Mouse (Mus musculus) CD4-positive, CD25-positive, alpha-beta regulatory T cell, adult 2 months (primary cell): ENCODE measurements around the gene Slc5a6.
A peak's percentile ranks its signal among the peaks of the same experiment; 100 is the strongest.
"Not testable (repeated sequence)": the region's sequence is repeated elsewhere in the genome, so short reads cannot be mapped to it uniquely, and the experiment has no call there.

Experiments
- DNase-seq: peaks from one replicate; pipeline ENCODE4 v3.0.0-alpha.2; 2012; ENCODE audit warnings: low read depth, low spot score

The Slc5a6 gene

GRCm38 (mm10) chr5:31069810-31070209, 21.1 kb upstream of the Slc5a6 start:
- DNase-seq, result no peak

DNA sequence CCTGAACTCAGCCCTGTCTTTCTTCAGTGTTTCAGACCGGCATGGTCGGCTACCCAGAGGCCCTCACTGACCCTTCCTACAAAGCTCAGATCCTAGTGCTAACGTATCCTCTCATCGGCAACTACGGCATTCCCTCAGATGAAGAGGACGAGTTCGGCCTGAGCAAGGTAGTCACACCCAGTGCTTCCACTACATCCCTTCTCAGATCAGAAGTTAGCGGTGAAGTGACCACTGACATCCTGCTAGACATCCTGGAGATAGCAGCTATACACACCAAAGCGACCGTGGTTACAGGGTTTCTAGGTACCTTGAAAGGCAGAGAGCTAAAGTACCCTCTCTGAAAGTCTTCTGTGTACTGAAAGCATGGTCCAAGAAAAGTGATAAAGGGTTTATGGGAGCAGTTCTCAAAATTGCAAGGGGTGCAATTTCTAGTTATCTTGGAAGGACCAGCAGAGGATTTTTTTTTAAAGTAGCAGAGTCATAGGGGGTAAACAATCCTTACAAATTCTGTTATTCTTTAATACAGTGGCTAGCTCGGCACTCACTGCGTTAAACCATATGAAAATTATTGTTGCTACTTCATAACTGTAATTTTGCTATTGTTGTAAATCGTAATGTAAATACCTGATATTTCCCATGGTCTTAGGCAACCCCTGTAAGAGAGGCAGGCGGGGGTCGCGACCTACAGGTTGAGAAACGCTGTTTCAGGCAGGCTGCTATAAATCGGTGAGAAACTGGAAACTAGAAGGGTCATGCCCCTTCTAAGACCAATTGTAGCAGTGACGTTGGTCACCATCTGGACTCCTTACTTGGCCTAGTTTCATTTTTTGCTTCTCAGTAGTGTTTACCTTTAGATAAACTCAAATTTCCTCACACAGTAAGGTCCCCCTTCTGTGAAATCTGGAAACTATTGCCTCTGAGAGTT, 6.8 kb upstream of the Slc5a6 start:
- peak; percentile 31 for DNase-seq

- DNase-seq, result peak; percentile 95
These were observed 5.8 kb upstream of the Slc5a6 start, which contains the start of gene Cad for GRCm38 (mm10) chr5:31054261-31055215. Gene Cad, plus strand, starts transcription at chr5:31054780.

DNA sequence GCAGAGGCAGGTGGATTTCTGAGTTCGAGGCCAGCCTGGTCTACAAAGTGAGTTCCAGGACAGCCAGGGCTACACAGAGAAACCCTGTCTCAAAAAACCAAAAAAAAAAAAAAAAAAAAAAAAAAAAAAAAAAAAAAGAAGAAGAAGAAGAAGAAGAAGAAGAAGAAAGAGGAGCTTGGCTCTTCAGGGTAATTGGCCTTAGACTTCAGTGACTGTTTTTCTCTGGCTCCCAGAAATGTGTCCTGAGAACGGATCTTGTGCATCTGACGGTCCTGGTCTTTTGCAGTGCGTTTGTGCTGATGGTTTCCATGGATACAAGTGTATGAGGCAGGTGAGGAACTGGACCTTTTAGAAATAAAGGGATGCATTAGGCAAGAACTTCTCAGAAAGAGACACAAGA, 5.0 kb upstream of the Slc5a6 start:
- not testable (repeated sequence) for DNase-seq

DNA sequence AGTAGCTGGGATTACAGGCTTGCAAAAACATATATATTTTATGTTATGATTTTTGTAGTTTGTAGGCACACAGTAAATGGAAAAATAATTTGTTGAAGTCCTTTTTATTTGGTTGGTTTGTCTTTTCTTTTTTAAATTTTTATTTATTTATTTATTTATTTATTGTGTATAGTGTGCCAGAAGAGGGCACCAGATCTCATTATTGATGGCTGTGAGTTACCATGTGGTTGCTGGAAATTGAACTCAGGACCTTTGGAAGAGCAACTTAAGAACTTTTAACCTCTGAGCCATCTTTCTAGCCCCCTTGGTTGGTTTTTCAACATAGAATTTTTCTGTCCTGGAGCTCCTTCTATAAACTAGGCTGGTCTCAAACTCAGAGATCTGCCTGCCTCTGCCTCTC, 1.7 kb upstream of the Slc5a6 start:
- peak; percentile 63 for DNase-seq

- peak; percentile 100 for DNase-seq
These were observed 619 bp downstream of the Slc5a6 start, which contains the start of gene Atraid for GRCm38 (mm10) chr5:31047848-31048762. Gene Atraid, plus strand, starts transcription at chr5:31048312.

DNA sequence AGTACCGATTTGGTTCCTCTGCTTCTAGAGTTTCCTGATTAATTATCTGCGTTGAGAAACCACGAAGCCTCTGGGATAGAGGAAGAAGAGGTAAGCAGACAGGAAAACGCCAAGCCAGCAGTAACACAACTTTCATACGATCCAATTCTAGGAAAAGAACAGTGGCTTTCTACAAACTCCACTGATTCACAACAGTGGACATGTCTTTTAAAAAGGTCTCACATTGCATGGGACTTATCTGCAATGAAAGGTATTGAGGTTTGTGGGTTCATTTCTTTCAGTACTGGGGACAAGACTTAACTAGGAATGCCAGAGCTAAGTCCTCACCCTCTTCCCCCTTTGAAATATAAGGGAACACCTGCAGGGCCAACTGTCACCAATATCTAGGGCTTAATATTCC, 1.6 kb downstream of the Slc5a6 start:
- no peak for DNase-seq

- DNase-seq, result no peak
These were observed 2.3 kb downstream of the Slc5a6 start for GRCm38 (mm10) chr5:31046416-31046815.

GRCm38 (mm10) chr5:31038171-31038845, 10.4 kb downstream of the Slc5a6 start:
- no peak for DNase-seq

- not testable (repeated sequence) for DNase-seq
These were observed 12.2 kb downstream of the Slc5a6 start for GRCm38 (mm10) chr5:31036556-31036955.

GRCm38 (mm10) chr5:31034669-31035068, 14.1 kb downstream of the Slc5a6 start:
- no peak for DNase-seq

DNA sequence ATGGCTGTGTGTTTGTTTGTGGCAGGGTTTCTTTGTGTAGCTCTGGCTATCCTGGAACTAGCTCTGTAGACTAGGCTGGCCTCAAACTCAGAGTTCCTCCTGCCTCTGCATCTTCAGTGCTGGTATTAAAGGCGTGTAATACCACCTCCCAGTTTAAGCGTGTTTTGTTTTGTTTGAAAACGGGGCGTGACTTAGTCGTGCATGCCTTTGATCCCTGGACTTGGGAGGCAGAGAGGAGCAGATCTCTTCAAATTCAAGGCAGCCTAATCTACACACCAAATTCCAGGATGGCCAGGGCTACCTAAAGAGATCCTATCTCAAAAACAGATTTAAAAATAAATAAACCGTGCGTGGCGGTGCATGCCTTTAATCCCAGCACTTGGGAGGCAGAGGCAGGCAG, 17.2 kb downstream of the Slc5a6 start:
- no peak for DNase-seq

DNA sequence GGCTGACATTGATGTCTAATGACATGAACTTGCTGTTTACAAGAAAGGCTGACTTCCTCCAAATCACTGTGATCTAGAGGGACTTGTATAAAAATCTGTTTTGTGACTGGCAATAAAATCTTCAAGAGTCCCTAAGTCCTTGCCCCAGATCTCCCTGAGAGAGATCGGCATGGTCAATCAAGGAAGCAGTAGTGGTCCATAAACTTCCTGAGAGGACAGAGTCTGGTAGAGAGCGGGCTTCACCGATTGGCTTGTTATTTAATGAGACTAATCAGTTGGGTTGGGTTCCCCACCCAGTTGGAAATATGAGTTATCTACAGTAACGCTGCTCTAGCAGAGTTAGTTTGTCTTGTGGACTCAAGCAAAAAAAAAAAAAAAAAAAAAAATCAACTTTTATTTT, 17.8 kb downstream of the Slc5a6 start:
- no peak for DNase-seq

GRCm38 (mm10) chr5:31024641-31025040, 24.1 kb downstream of the Slc5a6 start:
- no peak for DNase-seq

GRCm38 (mm10) chr5:31023254-31023653, 25.5 kb downstream of the Slc5a6 start:
- no peak for DNase-seq

DNA sequence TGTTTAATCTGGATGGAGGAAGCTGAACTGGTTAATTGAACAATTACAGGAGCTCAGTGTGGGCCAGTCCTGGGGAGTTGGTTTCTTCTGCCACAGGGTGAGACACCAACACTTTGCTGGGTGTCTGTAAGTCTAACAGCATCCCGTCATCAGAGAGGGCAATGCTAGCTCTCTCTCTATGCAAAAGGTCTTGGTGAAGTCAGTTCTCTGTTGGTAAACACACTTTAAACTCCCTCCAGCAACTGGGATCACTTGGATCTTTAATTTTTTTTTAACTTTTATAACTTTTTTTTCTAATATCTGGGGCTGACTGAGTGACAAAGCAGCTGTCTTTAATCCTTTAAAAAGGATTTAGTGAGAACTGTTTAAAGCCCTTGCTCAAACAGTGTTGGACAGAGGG, 26.0 kb downstream of the Slc5a6 start:
- no peak for DNase-seq

DNA sequence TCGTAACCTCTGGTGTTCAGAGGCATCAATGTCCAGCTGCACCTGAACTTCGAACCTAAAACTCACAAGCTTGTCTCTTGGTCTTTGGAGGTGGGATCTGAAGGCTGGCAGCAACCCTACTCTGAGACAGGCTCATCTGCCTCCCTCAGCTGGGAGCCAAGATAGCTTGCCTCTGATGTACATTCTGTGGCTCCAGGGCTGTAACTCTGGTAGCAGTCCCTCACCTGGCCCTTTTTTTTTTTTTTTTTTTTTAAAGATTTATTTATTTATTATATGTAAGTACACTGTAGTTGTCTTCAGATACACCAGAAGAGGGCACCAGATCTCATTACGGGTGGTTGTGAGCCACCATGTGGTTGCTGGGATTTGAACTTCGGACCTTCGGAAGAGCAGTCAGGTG, 26.9 kb downstream of the Slc5a6 start:
- not testable (repeated sequence) for DNase-seq

GRCm38 (mm10) chr5:31015913-31016312, 32.8 kb downstream of the Slc5a6 start:
- DNase-seq, result no peak

DNA sequence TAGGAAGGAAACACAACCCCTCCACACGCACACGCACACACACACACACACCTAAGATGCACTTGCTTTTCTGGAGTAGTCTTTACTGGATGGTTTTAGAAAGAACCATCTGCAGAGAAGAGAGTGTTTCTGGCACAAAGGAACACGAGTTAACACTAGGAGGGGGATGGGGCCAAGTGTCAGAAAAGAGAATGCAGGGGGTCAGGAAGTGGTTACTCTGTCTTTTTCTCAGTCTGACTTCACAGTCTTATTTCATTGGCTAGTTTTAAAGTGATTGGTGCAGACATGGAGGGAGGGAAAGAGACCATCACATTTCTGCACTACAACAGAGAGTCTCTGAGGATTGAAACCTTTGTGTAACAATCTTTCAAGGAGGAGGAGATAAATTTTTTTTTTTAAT, 36.0 kb downstream of the Slc5a6 start:
- DNase-seq, result peak; percentile 62

DNA sequence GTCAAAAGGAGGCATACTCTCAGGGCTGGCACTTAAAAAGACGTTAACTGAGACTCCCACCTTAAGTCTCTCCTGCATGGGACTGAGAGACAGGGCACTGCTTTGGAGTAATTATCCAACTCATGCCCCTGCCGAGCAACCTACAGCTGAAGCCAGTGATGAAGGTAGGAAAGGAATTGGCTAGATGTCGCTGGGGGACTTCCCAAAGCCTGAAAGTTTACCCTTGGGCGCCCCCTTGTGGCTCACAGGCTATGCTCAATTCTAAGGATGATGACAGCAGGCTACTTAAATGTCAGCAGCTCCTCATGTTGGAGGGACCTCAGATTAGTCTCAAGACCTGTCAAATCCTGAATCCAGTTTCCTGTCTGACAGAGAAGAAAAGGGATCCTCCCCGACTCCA, 44.5 kb downstream of the Slc5a6 start:
- DNase-seq, result peak; percentile 94
